Mouse (Mus musculus) olfactory bulb, adult 2 months (tissue): ENCODE data around the gene Fem1a. TPM values are rescaled to one million over a fixed set of nuclear protein-coding genes. Genes with fewer than 3 reads are reported as not detected.

Experiments
- H3K27ac ChIP-seq: fragments of 200-500 bp; 2 replicates; pipeline ENCODE4 v1.5.1; 2012; ENCODE audit warnings: low read depth, low read length; ENCODE audit not compliant: insufficient read depth
- H3K4me1 ChIP-seq: fragments of 200-500 bp; 2 replicates; pipeline ENCODE4 v1.6.1; 2012; ENCODE audit warnings: low read length; ENCODE audit not compliant: control insufficient read depth, insufficient read depth
- H3K4me3 ChIP-seq: fragments of 200-500 bp; 2 replicates; pipeline ENCODE4 v1.5.1; 2012; ENCODE audit warnings: mild to moderate bottlenecking, low read depth, low read length, moderate library complexity; ENCODE audit not compliant: insufficient read depth
- CTCF ChIP-seq: fragments of 200-500 bp; IDR thresholded peaks from 2 replicates; pipeline ENCODE4 v1.5.1; 2012; ENCODE audit warnings: low read depth, mild to moderate bottlenecking, low read length, moderate library complexity; ENCODE audit not compliant: insufficient read depth
- POLR2A ChIP-seq: fragments of 200-500 bp; IDR thresholded peaks from 2 replicates; pipeline ENCODE4 v1.6.1; 2012; ENCODE audit warnings: mild to moderate bottlenecking, low read depth, low read length, moderate library complexity; ENCODE audit not compliant: insufficient read depth
- whole genome bisulfite sequencing: fragments of 180-500 bp; shearing (Covaris S2); methylation state at CpG from one replicate; pipeline ENCODE4 v1.1.7; 2018; 5-methylcytosine and 5-hydroxymethylcytosine counted together
- polyA plus RNA-seq: library from polyadenylated mRNA; stranded (reverse); fragments of >200 nt; gene quantifications from 2 replicates; pipeline ENCODE4 v1.2.4, GENCODE M21; 2012; ENCODE audit warnings: low replicate concordance; ENCODE audit not compliant: missing spikeins, insufficient read depth, insufficient read length

Gene Fem1a
- polyA plus RNA-seq, 1 experiment: not detected

DNA sequence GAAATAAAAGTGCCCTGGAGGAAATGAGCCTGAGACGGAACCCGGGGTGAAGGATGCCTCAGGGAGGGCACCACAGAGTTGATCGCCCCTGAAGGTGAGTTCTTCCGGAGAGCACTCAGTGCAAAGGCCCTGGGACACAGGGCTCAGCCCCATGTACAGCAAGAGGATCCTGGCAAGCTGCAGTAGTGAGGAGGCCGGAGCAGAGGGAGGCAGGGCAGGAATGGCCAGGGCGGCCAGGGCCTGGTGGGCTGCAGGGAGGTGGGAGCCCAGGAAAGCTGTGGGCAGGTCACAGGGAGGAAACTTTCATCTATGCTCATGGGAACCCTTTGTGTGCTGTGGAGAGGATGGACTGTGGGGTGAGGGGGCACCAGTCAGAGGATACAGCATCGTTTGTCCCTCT, 16.9 kb downstream of the Fem1a start:
- 88% methylated on average over 7 of the region's 7 CpGs for WGBS
- TF ChIP-seq POLR2A: no peak
- no peak for TF ChIP-seq CTCF
- H3K4me1 ChIP-seq: peaks cover 32% of the 10 kb centered on the region
- H3K4me3 ChIP-seq: no peak overlapping the region
- no peak overlapping the region for H3K27ac ChIP-seq

DNA sequence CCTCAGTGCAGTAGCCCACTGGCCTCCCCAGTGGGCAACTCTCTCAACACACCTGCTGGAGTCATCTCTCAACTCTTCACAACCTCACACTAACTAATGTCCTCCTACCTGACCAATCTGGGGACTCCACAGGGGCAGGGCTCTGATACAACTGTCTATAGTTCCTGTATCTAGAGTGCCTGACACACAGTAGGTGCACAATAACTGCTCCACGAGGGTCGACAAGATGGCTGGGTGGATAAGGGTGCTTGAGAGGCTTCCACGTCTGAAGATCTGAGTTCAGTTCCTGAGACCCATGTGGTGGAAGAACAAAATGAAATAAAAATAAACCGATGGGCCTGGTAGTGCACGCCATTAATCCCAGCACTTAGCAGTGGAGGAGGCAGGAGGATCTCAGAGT, 17.4 kb downstream of the Fem1a start:
- WGBS: 88% methylated on average over 5 of the region's 5 CpGs
- Histone ChIP-seq H3K4me3 (no peak overlapping the region), H3K27ac (no peak overlapping the region), H3K4me1 (peaks cover 32% of the 10 kb centered on the region)
- no peak for TF ChIP-seq POLR2A
- no peak for TF ChIP-seq CTCF

DNA sequence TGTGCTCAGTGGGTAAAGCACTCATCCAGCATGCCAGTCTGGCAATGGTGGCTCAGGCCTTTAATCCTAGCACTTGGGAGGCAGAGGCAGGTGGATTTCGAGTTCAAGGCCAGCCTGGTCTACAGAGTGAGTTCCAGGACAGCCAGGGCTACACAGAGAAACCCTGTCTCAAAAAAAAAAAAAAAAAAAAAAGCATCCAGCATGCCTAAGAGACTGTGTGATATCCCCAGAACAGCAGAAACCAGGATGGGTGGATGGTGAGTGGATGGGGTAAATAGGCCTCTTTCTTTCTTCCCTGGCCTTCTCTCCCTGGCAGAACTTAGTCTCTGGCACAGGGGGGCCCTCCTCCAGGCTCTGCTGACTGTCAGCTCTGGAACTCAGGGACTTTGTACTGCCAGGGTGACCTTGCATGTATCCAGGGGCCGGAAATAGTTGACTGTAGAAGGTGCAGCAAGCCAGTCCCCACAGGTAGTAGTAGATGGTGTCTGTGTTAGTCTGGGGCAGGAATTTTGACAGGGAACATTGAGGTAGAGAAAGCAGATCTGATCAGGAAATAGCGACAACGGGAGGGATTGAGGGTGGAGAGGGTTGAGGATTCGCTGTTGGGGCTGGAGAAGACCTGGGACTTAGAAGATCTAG, 19.4 kb downstream of the Fem1a start:
- Histone ChIP-seq H3K4me1 (peaks cover 23% of the 10 kb centered on the region; the same call in 1 of the 2 replicates), H3K4me3 (peak overlapping the region; percentile 62), H3K27ac (peak overlapping the region; percentile 62; the same call in 1 of the 2 replicates)
- TF ChIP-seq CTCF (no peak), POLR2A (no peak)
- 30% methylated on average over 5 of the region's 5 CpGs for WGBS

DNA sequence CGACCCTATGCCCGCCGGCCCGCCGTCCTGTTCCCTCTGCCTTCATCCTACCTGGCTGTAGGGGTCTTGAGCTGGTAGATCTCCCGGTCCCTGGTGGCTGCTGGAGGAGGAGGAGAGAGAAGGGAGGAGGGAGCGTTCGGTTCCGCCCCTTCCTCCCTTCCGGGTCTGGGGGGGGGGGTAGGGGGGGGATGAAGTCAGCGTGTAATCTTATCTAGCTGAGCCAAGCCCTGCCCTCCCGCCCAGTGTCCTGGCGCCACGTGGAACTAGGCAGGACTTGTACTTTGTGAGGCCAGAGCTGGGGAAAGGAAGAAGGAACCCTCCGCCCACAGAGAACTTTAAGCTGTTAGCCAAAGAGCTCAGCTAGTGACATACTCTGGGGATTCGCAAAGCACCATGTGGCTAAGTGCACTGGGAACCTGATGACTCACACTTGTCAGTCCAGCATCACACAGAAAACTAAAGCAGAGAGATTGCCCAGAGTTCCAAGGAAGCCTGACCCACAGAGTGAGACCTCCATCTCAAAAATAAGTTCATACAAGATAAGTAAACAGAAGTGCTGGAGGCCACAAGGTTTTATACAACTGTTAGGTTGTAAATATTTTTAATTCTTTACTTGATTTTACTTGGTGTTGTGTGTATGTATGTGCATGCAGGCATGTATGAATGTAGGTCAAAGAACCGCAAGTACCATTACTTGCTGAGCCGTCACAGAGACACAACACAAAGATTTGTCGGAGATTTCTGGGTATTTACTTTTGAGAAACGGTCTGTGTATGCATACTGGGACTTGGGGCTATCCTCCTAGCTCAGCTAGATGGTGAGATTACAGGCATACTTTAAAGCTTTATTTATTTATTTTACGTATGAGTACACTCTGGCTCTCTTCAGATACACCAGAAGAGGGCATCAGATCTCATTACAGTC, 20.3 kb downstream of the Fem1a start, which contains the start of gene Ticam1:
TSS of gene Ticam1 (minus strand) at position 144 of the 924 bp plus-strand sequence.
- Histone ChIP-seq H3K27ac (peak within 1 kb of the TSS; percentile 62; the same call in 1 of the 2 replicates), H3K4me3 (peak within 1 kb of the TSS; percentile 62), H3K4me1 (peaks cover 17% of the 10 kb centered on the region; the same call in 1 of the 2 replicates)
- TF ChIP-seq POLR2A: peak; percentile 45; the same call in 1 of the 2 replicates
- no peak for TF ChIP-seq CTCF
- WGBS: 4% methylated on average over 21 of the region's 21 CpGs

DNA sequence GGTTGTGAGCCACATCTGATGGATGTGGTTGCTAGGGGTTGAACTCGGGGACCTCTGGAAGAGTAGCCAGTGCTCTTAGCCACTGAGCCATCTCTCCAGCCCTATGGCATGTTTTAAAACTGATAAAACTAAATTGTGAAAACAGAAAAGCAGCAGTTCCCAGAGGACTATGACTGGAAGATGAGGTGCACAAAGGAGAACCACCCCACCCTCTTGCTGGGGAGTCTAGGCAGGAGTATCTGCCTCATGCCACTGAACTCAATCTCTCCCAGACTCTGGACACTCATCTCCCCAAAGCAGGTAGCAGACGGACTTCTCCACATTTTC, 20.9 kb downstream of the Fem1a start:
- Histone ChIP-seq H3K4me1 (peaks cover 11% of the 10 kb centered on the region; the same call in 1 of the 2 replicates), H3K4me3 (no peak overlapping the region), H3K27ac (0 out of 2 replicates have a peak overlapping the region, but pooled peaks have one; percentile 23)
- TF ChIP-seq CTCF: no peak
- TF ChIP-seq POLR2A: no peak
- WGBS: 49% methylated on average over 2 of the region's 2 CpGs

DNA sequence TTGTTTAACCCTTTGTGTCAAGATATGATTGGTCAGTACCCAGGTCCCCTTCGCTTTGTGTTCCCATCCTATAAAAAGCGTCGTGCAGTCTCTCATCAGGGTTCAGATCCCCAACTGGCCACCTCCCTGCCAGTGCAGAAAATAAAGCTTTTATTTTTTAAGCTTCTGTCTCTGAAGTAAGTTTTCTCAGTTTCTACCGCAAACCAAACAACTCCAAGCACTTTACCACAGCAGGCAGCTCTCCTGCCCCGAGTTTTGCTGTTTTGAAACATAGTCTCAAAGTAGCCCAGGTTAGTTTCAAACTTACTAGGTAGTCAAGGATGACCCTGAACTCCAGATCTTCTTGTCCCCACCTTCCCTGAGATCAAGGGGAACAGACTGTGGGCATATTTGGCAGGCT, 21.7 kb downstream of the Fem1a start:
- WGBS: 91% methylated on average over 5 of the region's 5 CpGs

DNA sequence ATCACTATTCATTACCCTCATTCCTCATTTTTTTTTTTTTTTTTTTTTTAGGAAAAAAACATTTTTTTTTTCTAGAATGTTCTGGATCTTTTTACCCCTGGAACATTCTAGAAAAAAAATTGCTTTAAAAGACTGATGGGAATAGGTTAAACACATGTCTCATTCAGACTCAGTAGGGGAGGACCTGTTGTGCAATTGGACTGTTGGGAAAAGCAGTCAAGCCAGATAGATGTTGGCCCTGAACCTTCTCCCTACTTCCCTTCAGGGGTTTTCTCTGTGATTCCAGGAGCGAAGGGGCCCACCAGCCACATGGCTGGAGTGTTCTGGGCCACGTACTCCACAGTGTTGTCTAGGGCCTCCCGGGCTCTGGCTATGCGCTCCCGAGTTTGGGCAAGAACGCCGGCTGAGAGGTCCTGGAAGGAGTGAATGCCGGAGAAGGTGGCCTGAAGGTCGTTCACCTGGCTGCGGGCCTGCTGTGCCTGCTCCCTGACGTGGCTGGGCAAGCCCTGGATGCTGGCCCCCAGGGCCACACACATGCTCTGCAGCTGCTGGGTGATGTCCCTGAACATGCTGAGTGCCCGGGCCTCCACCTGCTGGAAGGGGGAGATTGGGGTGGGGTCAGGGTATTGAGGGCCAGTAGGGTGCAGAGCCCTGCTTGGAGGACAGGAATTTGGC, 23.0 kb downstream of the Fem1a start:
- no peak overlapping the region for H3K4me3 ChIP-seq
- peaks cover 15% of the 10 kb centered on the region; the same call in 1 of the 2 replicates for H3K4me1 ChIP-seq
- 88% methylated on average over 12 of the region's 12 CpGs for WGBS
- no peak for TF ChIP-seq CTCF
- no peak for TF ChIP-seq POLR2A
- H3K27ac ChIP-seq: no peak overlapping the region

More for the DNA sequence above, 21.7 kb downstream of the Fem1a start:
- Histone ChIP-seq H3K4me1 (peaks cover 14% of the 10 kb centered on the region; the same call in 1 of the 2 replicates), H3K4me3 (no peak overlapping the region), H3K27ac (no peak overlapping the region)
- no peak for TF ChIP-seq POLR2A
- TF ChIP-seq CTCF: no peak

DNA sequence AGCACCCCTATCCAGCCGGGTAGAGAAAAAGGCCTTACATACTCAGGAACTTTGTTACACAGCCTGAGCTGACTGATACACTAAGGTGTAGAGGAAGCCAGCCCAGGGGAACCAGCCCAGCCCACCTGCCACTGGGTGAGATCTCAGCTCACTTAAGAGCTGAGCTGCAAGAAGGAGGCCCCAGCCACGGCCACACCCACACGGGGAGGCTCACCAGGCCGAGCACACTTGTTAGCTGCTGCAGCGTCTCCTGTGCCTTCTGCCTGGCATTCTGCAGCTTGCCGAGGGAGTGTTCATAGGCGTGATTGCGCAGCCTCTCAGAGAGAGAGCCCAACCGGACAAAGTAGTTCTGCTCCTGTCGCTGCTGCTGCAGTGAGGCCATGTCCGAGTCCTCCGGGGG, 24.6 kb downstream of the Fem1a start:
- Histone ChIP-seq H3K4me3 (no peak overlapping the region), H3K4me1 (peaks cover 12% of the 10 kb centered on the region; the same call in 1 of the 2 replicates), H3K27ac (no peak overlapping the region)
- TF ChIP-seq POLR2A: no peak
- no peak for TF ChIP-seq CTCF
- WGBS: 90% methylated on average over 12 of the region's 12 CpGs

DNA sequence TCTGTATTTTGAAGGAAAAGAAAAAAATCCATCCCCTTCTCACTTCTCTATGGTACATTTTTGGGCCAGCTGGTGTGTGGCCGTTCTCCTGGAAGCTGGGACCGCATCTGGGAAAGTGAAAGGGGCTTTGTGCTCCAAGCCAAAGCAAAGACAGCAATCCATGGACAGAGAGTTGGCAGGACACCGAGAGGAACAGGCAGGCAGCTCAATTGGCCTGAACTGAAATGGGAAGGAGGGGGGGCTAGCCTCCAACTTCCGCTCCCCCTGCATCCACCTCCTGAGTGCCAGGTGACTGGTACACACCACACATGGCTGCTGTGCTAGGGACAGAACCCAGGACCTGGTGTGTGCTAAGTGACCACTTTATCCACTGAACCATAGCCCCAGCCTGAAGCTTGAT, 26.2 kb downstream of the Fem1a start:
- Histone ChIP-seq H3K4me3 (no peak overlapping the region), H3K4me1 (0 out of 2 replicates have a peak, but pooled peaks cover 4% of the 10 kb centered on the region), H3K27ac (peak overlapping the region; percentile 16; the same call in 1 of the 2 replicates)
- TF ChIP-seq CTCF (no peak), POLR2A (no peak)
- 48% methylated on average over 4 of the region's 4 CpGs for WGBS
